Mouse (Mus musculus) MEL (cell line): Measurements from ENCODE around the gene Wdr19. TPM values are rescaled to one million over a fixed set of nuclear protein-coding genes. Genes with fewer than 3 reads are reported as not detected.
"Not testable (repeated sequence)": the region's sequence is repeated elsewhere in the genome, so short reads cannot be mapped to it uniquely, and the experiment has no call there.

Source experiments
- DNase-seq: peaks from one replicate; pipeline ENCODE4 v3.0.0; 2011; ENCODE audit warnings: low read depth, low spot score
- H3K27ac ChIP-seq: 2 replicates; pipeline ENCODE4 v1.5.1; 2012; ENCODE audit warnings: low read depth, mild to moderate bottlenecking, control low read depth, low read length, moderate library complexity; ENCODE audit not compliant: control insufficient read depth
- H3K27me3 ChIP-seq, 2 experiments: fragments of 150-350 bp in 1 of 2; sonication (generic) in 1 of 2; 2 replicates each; pipeline ENCODE4 v1.6.1; 2012; ENCODE audit warnings: low read length in 2 of 2, mild to moderate bottlenecking in 2 of 2, improper control_type of control experiment in 1 of 2, moderate library complexity in 1 of 2; ENCODE audit not compliant: insufficient read depth in 2 of 2, control insufficient read depth in 1 of 2
- H3K36me3 ChIP-seq, 2 experiments: 2 replicates each; pipeline ENCODE4 v1.6.1; 2012 to 2014; ENCODE audit warnings: low read length in 2 of 2, improper control_type of control experiment in 1 of 2, inconsistent platforms in 1 of 2, mild to moderate bottlenecking in 1 of 2; ENCODE audit not compliant: insufficient read depth in 2 of 2, control insufficient read depth in 1 of 2
- H3K4me1 ChIP-seq, 2 experiments: fragments of 150-350 bp in 1 of 2; sonication (generic) in 1 of 2; 2 replicates each; pipeline ENCODE4 v1.6.1; 2012; ENCODE audit warnings: low read length in 2 of 2, improper control_type of control experiment in 1 of 2, mild to moderate bottlenecking in 1 of 2; ENCODE audit not compliant: insufficient read depth in 2 of 2, control insufficient read depth in 1 of 2
- H3K4me3 ChIP-seq, 2 experiments: fragments of 150-350 bp in 1 of 2; sonication (generic) in 1 of 2; 2 replicates each; pipeline ENCODE4 v1.5.1; 2012; ENCODE audit warnings: low read depth in 2 of 2, low read length in 2 of 2, mild to moderate bottlenecking in 2 of 2, moderate library complexity in 2 of 2, control low read depth in 1 of 2, improper control_type of control experiment in 1 of 2; ENCODE audit not compliant: control insufficient read depth in 1 of 2, insufficient read depth in 1 of 2
- H3K79me2 ChIP-seq: 2 replicates; pipeline ENCODE4 v1.6.1; 2012; ENCODE audit warnings: mild to moderate bottlenecking, low read length, moderate library complexity; ENCODE audit not compliant: control insufficient read depth, poor library complexity, insufficient read depth
- H3K9ac ChIP-seq: 2 replicates; pipeline ENCODE4 v1.6.1; 2012; ENCODE audit warnings: low read depth, mild to moderate bottlenecking, control low read depth, low read length, moderate library complexity; ENCODE audit not compliant: control insufficient read depth, poor library complexity, severe bottlenecking
- H3K9me3 ChIP-seq: fragments of 150-350 bp; sonication (generic); replicated peaks from 2 replicates; pipeline ENCODE4 v1.6.1; 2012; ENCODE audit warnings: mild to moderate bottlenecking, low read length, improper control_type of control experiment, moderate library complexity; ENCODE audit not compliant: insufficient read depth
- CHD1 ChIP-seq: IDR thresholded peaks from 2 replicates; pipeline ENCODE4 v1.6.1; 2012; ENCODE audit warnings: low read depth, mild to moderate bottlenecking, inconsistent platforms, low read length, improper control_type of control experiment
- E2F4 ChIP-seq: IDR thresholded peaks from 2 replicates; pipeline ENCODE4 v1.6.1; 2011; ENCODE audit warnings: low read depth, low read length, improper control_type of control experiment, borderline replicate concordance
- ELF1 ChIP-seq: IDR thresholded peaks from 2 replicates; pipeline ENCODE4 v1.6.1; 2014; ENCODE audit warnings: low read depth, mild to moderate bottlenecking, inconsistent platforms, low read length, improper control_type of control experiment, moderate library complexity
- EP300 ChIP-seq, 2 experiments: IDR thresholded peaks; 2 replicates each; pipeline ENCODE4 v1.6.1; 2011; ENCODE audit warnings: improper control_type of control experiment in 2 of 2, low read length in 2 of 2, low read depth in 1 of 2, mild to moderate bottlenecking in 1 of 2
- GABPA ChIP-seq: IDR thresholded peaks from 2 replicates; pipeline ENCODE4 v1.6.1; 2012; ENCODE audit warnings: low read depth, mild to moderate bottlenecking, inconsistent platforms, low read length, improper control_type of control experiment, moderate library complexity
- GATA1 ChIP-seq: IDR thresholded peaks from 2 replicates; pipeline ENCODE4 v1.6.1; 2011; ENCODE audit warnings: low read depth, low read length, improper control_type of control experiment
- HCFC1 ChIP-seq: IDR thresholded peaks from 2 replicates; pipeline ENCODE4 v1.6.1; 2012; ENCODE audit warnings: low read depth, mild to moderate bottlenecking, inconsistent platforms, low read length, improper control_type of control experiment, moderate library complexity
- MAX ChIP-seq: IDR thresholded peaks from 2 replicates; pipeline ENCODE4 v1.6.1; 2011; ENCODE audit warnings: low read length, improper control_type of control experiment
- MEF2A ChIP-seq: IDR thresholded peaks from 2 replicates; pipeline ENCODE4 v1.6.1; 2014; ENCODE audit warnings: low read depth, mild to moderate bottlenecking, inconsistent platforms, low read length, improper control_type of control experiment; ENCODE audit not compliant: poor library complexity, insufficient replicate concordance, severe bottlenecking; ENCODE audit errors: extremely low read depth
- MXI1 ChIP-seq: IDR thresholded peaks from 2 replicates; pipeline ENCODE4 v1.6.1; 2011; ENCODE audit warnings: mild to moderate bottlenecking, low read depth, low read length, improper control_type of control experiment
- MYC ChIP-seq: IDR thresholded peaks from 2 replicates; pipeline ENCODE4 v1.6.1; 2011; ENCODE audit warnings: low read depth, mild to moderate bottlenecking, low read length, improper control_type of control experiment, moderate library complexity
- NELFE ChIP-seq: IDR thresholded peaks from 2 replicates; pipeline ENCODE4 v1.6.1; 2011; ENCODE audit warnings: low read depth, low read length, improper control_type of control experiment
- RAD21 ChIP-seq: IDR thresholded peaks from 2 replicates; pipeline ENCODE4 v1.6.1; 2011; ENCODE audit warnings: mild to moderate bottlenecking, low read depth, low read length, improper control_type of control experiment
- SIN3A ChIP-seq: IDR thresholded peaks from 2 replicates; pipeline ENCODE4 v1.6.1; 2012; ENCODE audit warnings: low read length, improper control_type of control experiment, inconsistent platforms
- TAL1 ChIP-seq: IDR thresholded peaks from 2 replicates; pipeline ENCODE4 v1.6.1; 2012; ENCODE audit warnings: mild to moderate bottlenecking, inconsistent platforms, low read length, moderate library complexity, mixed read lengths
- TCF12 ChIP-seq: IDR thresholded peaks from 2 replicates; pipeline ENCODE4 v1.6.1; 2014; ENCODE audit warnings: low read depth, mild to moderate bottlenecking, inconsistent platforms, low read length, improper control_type of control experiment, moderate library complexity
- UBTF ChIP-seq: IDR thresholded peaks from 2 replicates; pipeline ENCODE4 v1.6.1; 2012; ENCODE audit warnings: low read depth, mild to moderate bottlenecking, inconsistent platforms, low read length, improper control_type of control experiment, moderate library complexity, borderline replicate concordance; ENCODE audit not compliant: insufficient read depth
- ZKSCAN1 ChIP-seq: IDR thresholded peaks from 2 replicates; pipeline ENCODE4 v1.6.1; 2012; ENCODE audit warnings: low read depth, mild to moderate bottlenecking, inconsistent platforms, low read length, improper control_type of control experiment, moderate library complexity
- ZMIZ1 ChIP-seq: IDR thresholded peaks from 2 replicates; pipeline ENCODE4 v1.6.1; 2012; ENCODE audit warnings: low read depth, mild to moderate bottlenecking, inconsistent platforms, low read length, improper control_type of control experiment, moderate library complexity
- ZNF384 ChIP-seq: IDR thresholded peaks from 2 replicates; pipeline ENCODE4 v1.6.1; 2012; ENCODE audit warnings: low read depth, mild to moderate bottlenecking, inconsistent platforms, low read length, improper control_type of control experiment
- polyA plus RNA-seq, 2 experiments: library from polyadenylated mRNA; stranded (reverse) in 1 of 2; unstranded in 1 of 2; fragments of >175 nt in 1 of 2; fragments of >200 nt in 1 of 2; gene quantifications; 2 replicates each; pipeline versions ENCODE4 v1.2.1 to v1.2.4; 2012; ENCODE audit warnings: low replicate concordance in 2 of 2, low read depth in 1 of 2; ENCODE audit not compliant: insufficient read length in 2 of 2, insufficient read depth in 1 of 2, missing spikeins in 1 of 2
- total RNA-seq: library from RNA; depleted of rRNA; stranded (reverse); fragments of 300-350 nt; gene quantifications from 2 replicates; pipeline ENCODE4 v1.2.3, GENCODE M21; 2012

Wdr19 gene
- total and polyA plus RNA-seq, 3 experiments: 0.27 to 0.81 TPM; not detected in 1

GRCm38 (mm10) chr5:65289009-65289408 lies 89.5 kb downstream of the Wdr19 start:
- H3K4me3 ChIP-seq, DNase-seq, H3K27me3 ChIP-seq, H3K9me3 ChIP-seq, H3K79me2 ChIP-seq, H3K9ac ChIP-seq: not testable (repeated sequence)
- Histone ChIP-seq H3K36me3 (peaks cover 15 to 17% of the 10 kb centered on the region in 2 experiments), H3K4me1 (peaks cover 10 to 15% of the 10 kb centered on the region in 2 experiments), H3K27ac (0 out of 2 replicates have a peak overlapping the region, but pooled peaks have one; percentile 1)
- TF ChIP-seq EP300 (IDR thresholded peaks at IDR 0.05; ENCODE audit: low read depth in 1 of 2, low read length in 2 of 2) (peak in 1 of 2 experiments; percentile 40; a peak in 2 of 4 replicates), ZNF384 (peak; percentile 57), TCF12 (peak; percentile 39; the same call in 1 of the 2 replicates), GATA1 (peak; percentile 55; the same call in 1 of the 2 replicates)

GRCm38 (mm10) chr5:65293627-65294026 lies 94.1 kb downstream of the Wdr19 start:
- no peak overlapping the region for H3K27ac ChIP-seq
- H3K36me3 ChIP-seq: peaks cover 14 to 23% of the 10 kb centered on the region in 2 experiments
- no peak overlapping the region for H3K4me3 ChIP-seq
- H3K4me1 ChIP-seq: peaks cover 12 to 14% of the 10 kb centered on the region in 2 experiments
- H3K9me3 ChIP-seq: no peaks in the 10 kb centered on the region
- H3K27me3 ChIP-seq: no peaks in the 10 kb centered on the region
- no peaks in the 10 kb centered on the region for H3K79me2 ChIP-seq
- no peak overlapping the region for H3K9ac ChIP-seq
- TF ChIP-seq MYC (no peak), UBTF (no peak), GABPA (no peak), RAD21 (no peak), ELF1 (no peak), TCF12 (no peak), MEF2A (no peak)
- DNase-seq: no peak

- no peak for TF ChIP-seq NELFE
- no peak for TF ChIP-seq CHD1
- TF ChIP-seq SIN3A: no peak
- no peak for TF ChIP-seq E2F4
- no peak for TF ChIP-seq MYC
- no peak for TF ChIP-seq UBTF
- TF ChIP-seq MAX: no peak
- no peak for TF ChIP-seq RAD21
- TF ChIP-seq MXI1: no peak
- no peak for TF ChIP-seq ZNF384
- TF ChIP-seq TAL1: no peak
- no peak for TF ChIP-seq ZKSCAN1
- no peak for TF ChIP-seq GABPA
- TF ChIP-seq HCFC1: no peak
- TF ChIP-seq ZMIZ1: no peak
- Histone ChIP-seq H3K9me3 (no peaks in the 10 kb centered on the region), H3K36me3 (peaks cover 14 to 25% of the 10 kb centered on the region in 2 experiments), H3K27me3 (no peaks in the 10 kb centered on the region), H3K4me1 (peaks cover 16 to 17% of the 10 kb centered on the region in 2 experiments), H3K79me2 (no peaks in the 10 kb centered on the region), H3K4me3 (no peak overlapping the region), H3K27ac (no peak overlapping the region), H3K9ac (no peak overlapping the region)
- no peak for DNase-seq
Observed at GRCm38 (mm10) chr5:65294270-65294669, 94.8 kb downstream of the Wdr19 start.
